Mouse (Mus musculus) right cerebral cortex, postnatal 10 days (tissue): Measurements from ENCODE around the gene Tmem237.

ENCODE experiments used
- DNase-seq, 2 experiments: peaks; one replicate each; pipeline ENCODE4 v3.0.0; 2021; ENCODE audit warnings: low spot score in 2 of 2

Tmem237 gene

DNA sequence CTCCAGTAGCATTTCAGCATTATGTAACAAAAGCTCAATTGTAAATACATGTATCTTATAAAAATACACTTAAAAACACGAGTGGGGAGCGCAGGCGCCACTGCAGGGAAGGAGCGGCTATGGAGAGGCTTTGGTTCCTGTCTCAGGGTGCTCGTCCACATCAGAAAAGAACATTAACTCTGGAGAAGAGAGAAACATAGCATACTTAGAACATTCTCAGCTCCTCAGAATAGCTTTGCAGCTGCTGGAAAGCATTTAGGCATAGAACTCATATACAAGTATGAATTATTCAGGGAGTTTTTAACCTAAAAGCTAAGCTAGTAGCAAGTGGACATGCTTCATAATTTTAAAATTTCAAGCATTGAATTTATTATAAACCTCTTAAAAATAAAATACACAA, 19.2 kb downstream of the Tmem237 start:
- DNase-seq = no peak

DNA sequence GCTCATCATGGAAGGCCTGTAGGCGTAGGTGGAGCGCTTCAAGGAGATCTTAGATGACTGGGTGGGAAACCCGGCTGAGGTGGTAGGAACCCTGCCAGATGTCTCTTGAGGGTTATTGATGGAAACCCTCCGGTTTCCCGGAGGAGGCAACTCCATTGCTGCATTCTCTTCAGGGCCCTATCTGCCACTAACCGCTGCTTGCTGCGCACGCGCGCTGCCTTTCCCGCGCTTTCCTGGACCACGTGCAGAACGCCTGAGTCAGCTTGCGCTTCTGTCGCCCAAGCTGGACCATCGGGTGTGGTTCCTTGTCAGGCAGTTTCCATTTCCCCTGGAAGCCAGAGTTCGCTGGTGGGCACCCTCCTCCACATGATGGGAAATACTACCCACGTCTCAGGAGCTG, 25.5 kb downstream of the Tmem237 start, which contains the start of gene C2cd6:
C2cd6 (minus strand) TSS at position 196 of the 400 bp plus-strand sequence.
- DNase-seq = no peak

DNA sequence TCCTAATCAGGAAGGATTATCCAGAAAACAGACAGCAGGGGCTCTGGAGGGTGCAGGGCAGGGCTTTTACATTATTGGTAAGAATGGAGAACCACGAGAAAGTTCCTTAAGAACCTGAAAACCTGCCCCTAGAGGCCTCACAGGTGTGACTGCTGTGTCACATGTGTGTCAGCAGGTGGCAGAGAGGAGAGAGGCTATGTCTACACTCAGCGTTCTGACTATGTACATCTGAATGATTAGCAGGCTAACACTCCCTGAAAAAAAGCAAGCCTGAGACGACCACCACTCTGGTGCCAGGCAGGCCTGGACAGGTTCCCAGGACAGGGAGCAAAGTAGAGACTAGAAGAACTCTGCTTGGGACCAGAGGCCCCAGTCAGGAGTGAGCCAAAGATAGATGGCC, 49.3 kb downstream of the Tmem237 start:
- no peak for DNase-seq

DNA sequence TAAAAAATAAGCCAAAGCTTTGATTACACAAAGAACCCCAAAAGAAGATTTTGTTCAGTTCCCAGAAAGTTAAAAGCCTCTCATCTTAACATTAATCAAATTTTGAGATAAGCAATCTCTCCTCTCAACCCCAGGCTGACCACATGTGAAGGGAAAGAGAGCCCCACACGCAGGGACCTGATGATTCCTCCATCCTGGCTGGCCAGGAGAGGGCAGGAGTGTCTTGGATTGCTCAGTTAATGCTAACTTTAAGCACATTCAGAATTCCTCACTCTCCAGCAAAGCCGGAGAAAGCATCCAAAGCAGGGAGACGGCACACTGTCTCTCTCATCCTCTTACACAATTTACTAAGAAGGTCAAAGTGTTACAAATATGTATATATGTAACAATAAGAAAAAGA, 52.2 kb downstream of the Tmem237 start:
- DNase-seq = peak; percentile 28 to 35

DNA sequence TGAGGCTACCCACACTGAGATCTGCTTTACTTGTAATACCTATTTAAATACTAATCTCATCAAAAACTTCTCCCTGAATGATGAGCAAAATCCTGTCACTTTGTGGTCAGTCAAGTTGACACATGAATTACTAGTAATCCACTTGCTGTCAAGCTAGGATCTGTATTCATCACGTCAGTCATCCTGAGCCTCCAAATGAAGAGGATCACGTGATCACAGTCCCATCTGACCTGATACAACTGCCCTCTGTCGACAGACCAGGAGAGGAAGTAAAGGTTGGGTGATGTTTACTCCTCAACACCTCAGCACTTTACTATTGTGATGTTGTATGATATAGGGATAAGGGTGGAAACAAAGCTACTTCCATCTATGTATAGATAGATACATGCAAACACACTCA, 56.5 kb downstream of the Tmem237 start:
- no peak for DNase-seq

DNA sequence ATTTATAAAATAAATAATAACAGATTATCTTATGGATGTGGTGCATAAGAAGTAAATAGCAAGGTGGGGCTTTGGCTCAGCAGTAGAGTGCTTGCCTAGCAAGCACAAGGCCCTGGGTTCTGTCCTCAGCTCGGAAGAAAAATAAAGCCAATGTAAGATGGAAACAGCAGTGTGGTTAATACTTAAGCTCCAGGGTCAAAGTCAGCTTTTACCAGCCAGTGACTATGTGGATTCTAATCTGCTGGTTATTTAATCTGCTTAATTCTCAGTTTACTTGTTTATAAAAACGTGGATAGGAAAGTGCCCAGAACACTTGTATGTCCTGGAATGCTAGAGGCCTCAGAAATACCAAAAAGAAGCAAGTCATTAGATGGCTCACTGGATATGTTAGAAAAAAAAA, 63.3 kb downstream of the Tmem237 start:
- no peak for DNase-seq

DNA sequence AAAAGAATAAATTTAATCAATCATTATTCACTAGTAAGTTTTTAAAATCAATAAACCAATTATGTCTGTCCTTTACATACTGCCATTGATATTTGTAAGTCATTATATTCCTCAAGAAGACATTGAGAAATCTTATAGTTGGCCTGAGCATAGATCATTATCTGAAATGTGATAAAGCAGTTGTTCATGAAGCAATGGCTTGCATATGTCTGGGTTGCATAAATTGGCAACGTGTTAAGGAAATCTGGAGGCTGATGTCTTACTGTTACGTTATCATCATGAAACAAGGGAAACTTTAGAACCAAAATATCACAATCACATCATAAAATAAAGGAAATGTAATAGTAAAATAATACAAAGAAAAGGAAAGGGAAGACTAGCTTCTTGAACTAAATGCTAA, 68.9 kb downstream of the Tmem237 start:
- DNase-seq = no peak
